Mouse (Mus musculus): ENCODE data around the gene Mok. TPM values are rescaled to one million over a fixed set of nuclear protein-coding genes. Genes with fewer than 3 reads are reported as not detected.

The Mok gene
- 0.19 and 0.25 TPM in 2 replicates for polyA plus RNA-seq (2012)

DNA sequence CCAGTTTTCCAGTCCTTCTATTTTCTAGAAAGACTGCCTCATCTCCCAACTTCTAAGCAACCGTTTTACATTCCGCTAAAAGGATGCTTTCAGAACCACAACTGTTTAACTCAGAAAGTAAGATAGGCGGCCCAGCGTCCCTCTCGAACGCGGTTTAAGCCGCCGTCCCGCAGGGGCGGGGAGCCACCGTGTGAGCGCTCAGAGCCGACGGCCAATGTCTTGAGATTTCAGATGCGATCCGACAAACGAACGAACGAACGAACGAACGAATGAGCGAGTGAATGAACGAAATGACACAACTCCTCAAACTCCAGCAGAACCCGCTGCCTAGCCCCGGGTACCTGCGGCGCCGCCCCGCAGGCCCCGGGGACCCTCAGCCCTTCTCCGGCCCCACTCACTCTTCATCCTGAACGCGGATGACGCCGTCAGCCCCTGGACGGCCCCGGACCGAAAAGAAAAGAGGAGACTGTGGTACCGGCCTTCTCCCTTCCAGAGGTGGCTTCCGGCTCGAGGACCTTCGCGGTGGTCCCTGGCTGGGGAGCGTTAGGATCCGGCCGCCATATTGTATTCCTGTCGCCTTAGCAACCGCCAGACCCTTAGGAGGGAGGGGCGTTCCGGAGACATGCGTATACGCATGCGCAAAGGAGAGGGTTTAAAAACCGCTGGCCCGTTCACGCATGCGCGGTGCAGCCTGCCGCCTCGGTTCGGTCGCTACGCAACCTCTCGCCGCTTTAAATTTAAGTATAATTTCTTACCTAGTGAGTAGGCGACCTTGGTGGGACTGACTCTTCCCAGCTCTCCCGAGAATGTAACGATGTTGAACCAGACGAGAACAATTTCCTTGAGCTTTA is at the start of gene Mok:
Gene Mok (minus strand): TSS at position 592 of the 851 bp plus-strand sequence.
- no peak for TF ChIP-seq GATA1 (IDR thresholded peaks at IDR 0.05; ENCODE audit: low read length)

DNA sequence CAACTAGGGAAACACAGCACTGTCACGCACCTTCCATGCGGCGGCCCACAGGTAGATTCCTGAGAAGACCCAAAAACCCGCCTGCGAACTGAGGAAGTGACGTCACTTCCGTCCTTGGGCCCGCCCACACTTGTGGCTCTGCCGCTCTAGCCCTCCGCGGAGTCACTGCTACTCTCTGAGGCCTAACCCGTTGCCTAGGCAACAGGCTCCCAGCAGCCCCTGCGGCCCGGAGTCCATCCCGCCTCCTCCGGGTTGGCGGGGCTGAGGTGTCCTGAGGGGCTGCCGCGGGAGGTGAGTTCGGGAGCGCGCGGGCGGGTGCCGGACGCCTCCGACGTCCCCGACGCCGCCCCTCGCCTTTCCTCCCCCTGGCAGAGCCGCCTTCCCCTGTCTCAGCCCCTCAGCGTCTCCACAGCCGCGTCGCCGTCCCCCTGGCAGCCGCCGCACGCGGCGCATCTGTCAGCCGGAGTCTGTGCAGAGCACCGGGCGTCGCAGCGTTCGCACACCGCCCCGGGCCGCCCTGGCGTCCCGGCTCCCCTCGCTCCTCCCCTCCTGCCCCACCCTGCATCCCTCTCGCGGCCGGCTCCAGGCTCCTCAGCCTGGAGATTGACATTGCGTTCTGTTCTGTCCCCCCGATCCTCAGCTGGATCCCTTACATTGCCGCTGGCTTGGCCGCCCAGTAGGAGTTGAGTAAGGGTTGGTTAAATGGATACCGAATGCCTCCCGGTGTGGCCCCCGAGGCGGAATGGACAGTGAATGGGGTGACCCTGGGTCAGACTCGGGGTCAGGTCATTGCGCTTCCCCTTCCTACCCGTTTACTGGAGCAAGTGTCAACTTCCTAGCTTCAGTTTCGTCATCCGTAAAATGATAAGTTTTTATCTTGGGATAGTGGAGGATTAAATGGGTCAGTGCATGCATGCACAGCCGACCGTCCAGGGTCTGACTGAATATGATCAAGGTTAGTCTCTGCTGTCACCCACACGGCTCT is 48.6 kb upstream of the Mok start, which contains the start of the genes Cinp and Tecpr2:
Gene Cinp (minus strand): TSS at position 110 of the 985 bp plus-strand sequence.
Gene Tecpr2 (plus strand): TSS at position 229 of the 985 bp plus-strand sequence.
- TF ChIP-seq GATA1 (IDR thresholded peaks at IDR 0.05; ENCODE audit: low read length), result no peak

DNA sequence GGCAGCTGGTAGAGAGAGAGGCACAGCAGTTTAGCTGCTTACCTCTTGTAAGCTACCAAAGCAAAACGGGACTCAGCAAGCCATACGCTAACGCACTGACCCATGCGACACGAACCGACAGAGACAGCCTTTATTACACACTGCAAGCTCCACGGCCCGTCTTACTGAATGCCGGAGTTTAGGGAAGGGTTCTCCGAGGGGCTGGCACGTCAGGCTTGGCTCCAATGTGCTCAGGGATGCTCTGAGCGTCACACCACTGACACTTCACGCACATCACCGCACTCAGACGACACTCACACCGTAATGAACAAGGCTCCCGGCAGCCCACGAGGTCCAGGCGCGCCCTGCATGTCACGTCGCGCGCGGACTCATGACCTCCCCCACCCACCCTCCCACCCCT is 47.9 kb upstream of the Mok start:
- TF ChIP-seq GATA1 (IDR thresholded peaks at IDR 0.05; ENCODE audit: low read length), result no peak

DNA sequence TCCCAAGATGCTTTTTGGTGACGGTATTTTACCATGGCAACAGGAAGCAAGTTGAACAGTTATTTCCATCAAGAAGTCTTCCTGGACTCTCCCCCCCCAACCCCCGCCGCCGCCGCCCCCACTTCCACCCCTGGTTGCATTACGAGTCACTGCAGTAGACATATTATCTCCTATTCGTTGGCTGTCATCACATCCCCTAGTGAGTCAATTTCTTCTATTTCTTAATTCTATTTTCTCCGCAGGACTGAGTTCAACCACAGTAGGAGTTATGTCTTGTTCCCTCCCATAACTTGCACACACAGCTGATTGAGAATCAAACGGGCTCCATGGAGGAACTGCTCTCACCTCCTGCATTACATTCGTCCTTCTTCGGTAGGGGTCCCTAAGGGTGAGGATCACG is 47.4 kb upstream of the Mok start:
- no peak for TF ChIP-seq GATA1 (IDR thresholded peaks at IDR 0.05; ENCODE audit: low read length)

DNA sequence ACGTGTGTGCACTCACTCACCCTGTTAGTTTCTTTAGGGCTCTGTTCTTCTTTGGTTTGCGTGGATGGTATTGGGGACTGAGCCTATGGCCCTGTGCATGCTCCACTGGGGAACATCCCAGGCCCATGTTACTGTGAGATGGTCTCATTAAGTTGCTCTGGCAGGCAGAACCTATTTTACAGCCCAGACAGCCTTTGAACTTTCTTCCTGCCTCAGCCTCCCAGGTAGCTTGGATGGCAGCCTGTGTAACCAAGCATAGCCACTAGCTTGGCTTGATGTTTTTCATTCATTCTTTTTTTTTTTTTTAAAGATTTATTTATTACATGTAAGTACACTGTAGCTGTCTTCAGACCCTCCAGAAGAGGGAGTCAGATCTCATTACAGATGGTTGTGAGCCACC is 44.5 kb upstream of the Mok start:
- TF ChIP-seq GATA1 (IDR thresholded peaks at IDR 0.05; ENCODE audit: low read length), result no peak

- TF ChIP-seq GATA1 (IDR thresholded peaks at IDR 0.05; ENCODE audit: low read length), result no peak
Measured at GRCm38 (mm10) chr12:110882291-110882690, 41.6 kb upstream of the Mok start.

- TF ChIP-seq GATA1 (IDR thresholded peaks at IDR 0.05; ENCODE audit: low read length), result no peak
Measured at GRCm38 (mm10) chr12:110875351-110875750, 34.6 kb upstream of the Mok start.

DNA sequence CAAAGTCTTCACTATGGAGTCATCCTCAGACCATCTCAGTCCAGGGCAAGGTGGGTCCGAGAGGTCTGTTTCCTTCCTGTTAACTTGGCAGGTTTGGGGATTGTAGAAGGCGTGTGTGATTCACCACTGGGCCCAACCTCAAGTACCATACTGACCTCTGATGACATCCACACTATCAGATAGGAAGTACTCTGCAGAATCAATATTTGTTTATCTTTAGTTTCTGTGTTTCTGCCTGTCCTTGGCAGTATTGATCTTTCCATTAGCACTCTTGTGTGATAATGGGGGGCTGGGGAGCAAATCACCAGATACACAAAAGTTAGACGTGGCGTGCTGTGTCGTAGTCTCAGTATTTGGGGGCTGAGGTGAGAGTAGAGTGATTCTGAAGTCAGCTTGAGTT is 30.5 kb upstream of the Mok start:
- no peak for TF ChIP-seq GATA1 (IDR thresholded peaks at IDR 0.05; ENCODE audit: low read length)

- no peak for TF ChIP-seq GATA1 (IDR thresholded peaks at IDR 0.05; ENCODE audit: low read length)
Measured at GRCm38 (mm10) chr12:110870107-110870506, 29.4 kb upstream of the Mok start.

- TF ChIP-seq GATA1 (IDR thresholded peaks at IDR 0.05; ENCODE audit: low read length), result no peak
Measured at GRCm38 (mm10) chr12:110865989-110866388, 25.2 kb upstream of the Mok start.

- TF ChIP-seq GATA1 (IDR thresholded peaks at IDR 0.05; ENCODE audit: low read length), result no peak
Measured at GRCm38 (mm10) chr12:110865571-110865970, 24.8 kb upstream of the Mok start.

DNA sequence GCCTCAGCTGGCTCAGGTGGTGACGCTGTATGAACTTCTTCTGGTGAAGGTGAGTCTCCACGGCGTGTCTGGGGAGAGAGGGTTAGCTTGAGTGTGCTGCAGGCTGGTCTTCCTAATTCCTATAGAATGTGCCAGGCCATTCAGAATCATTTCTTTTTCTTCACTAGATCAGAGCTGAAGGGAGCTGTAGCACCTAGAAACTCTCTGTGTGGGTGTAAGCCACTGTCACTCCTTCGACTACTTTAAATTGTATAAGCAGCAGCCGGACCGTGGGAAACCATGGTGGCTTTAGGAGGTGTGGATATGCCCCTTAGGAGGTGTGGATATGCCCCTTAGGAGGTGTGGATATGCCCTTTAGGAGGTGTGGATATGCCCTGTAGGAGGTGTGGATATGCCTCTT is 23.3 kb upstream of the Mok start:
- no peak for TF ChIP-seq GATA1 (IDR thresholded peaks at IDR 0.05; ENCODE audit: low read length)

DNA sequence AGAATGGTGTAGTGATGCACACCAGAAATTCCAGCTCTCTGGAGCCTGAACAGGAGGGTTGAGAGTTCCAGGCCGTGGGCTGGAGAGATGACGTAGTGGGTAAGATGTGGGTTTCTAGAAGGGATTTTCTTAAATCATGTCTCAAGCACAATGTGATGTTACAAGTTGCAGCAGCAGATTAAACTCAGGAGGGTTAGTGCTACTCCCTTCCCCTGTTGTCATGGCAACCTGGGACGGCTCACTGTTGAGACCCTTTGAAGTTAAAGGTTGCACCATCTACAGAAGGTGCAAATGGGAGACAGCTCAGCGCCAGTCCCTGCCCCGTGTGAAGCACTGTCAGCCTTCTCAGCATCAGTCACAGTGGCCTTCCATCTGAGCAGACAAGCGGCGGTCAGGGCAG is 20.5 kb upstream of the Mok start:
- TF ChIP-seq GATA1 (IDR thresholded peaks at IDR 0.05; ENCODE audit: low read length), result no peak

DNA sequence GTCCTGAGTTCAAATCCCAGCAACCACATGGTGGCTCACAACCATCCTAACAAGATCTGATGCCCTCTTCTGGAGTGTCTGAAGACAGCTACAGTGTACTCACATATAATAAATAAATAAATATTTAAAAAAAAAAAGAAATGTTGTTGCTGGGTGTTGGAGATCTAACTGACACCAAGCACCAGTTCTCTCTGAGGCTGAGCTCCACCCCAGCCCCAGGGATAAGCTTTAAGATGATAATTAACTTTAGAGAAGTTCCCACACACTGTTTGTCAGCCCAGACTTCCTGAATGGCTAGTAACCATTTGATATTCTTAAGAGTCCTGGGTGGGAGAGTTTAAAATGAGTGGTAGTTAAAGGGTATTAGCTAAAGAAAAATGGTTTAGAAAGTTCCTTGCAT is 19.6 kb upstream of the Mok start:
- no peak for TF ChIP-seq GATA1 (IDR thresholded peaks at IDR 0.05; ENCODE audit: low read length)

DNA sequence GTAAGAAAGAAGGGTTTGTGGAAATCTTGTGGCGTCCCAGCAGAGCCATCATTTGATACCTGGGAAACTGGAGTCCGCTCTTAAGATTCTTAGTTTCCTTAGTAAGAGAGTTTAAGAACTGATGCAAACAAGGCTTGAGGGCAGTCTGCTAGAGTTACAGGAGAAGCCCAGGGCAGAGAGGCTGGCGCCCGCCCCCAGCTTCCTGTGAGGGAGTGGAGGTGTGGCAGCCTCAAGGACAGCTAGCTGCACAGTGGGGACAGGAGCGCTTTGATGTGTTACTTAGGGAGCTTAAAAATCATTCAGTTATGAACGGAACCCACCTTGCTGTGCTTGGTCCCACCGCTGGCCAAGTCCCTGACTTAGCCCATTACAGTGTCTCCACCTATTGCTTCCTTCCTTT is 16.5 kb upstream of the Mok start:
- no peak for TF ChIP-seq GATA1 (IDR thresholded peaks at IDR 0.05; ENCODE audit: low read length)

Data from G1E-ER4 (cell line).